Mouse (Mus musculus): ENCODE results near the gene Grid1.

- no peak for TF ChIP-seq POLR2A (IDR thresholded peaks at IDR 0.05; ENCODE audit: insufficient read depth, low read length)
- no peak for TF ChIP-seq CTCF (IDR thresholded peaks at IDR 0.05; ENCODE audit: low read depth, low read length)
- no peak for TF ChIP-seq EP300 (IDR thresholded peaks at IDR 0.05; ENCODE audit: insufficient read depth, low read depth, low read length)
Observed at GRCm38 (mm10) chr14:34908366-34908765, 88.5 kb downstream of the Grid1 start.
